Mouse (Mus musculus): ENCODE results near the gene Mettl24. TPM values are rescaled to one million over a fixed set of nuclear protein-coding genes. Genes with fewer than 3 reads are reported as not detected.

The Mettl24 gene
- total and polyA plus RNA-seq, 3 experiments, result not detected

- no peak for DNase-seq (ENCODE audit: low read depth, low spot score)
- Histone ChIP-seq H3K27ac (ENCODE audit: control insufficient read depth, low read depth, low read length) (no peak overlapping the region), H3K9me3 (replicated peaks; ENCODE audit: insufficient read depth, low read length) (no peaks in the 10 kb centered on the region), H3K9ac (ENCODE audit: control insufficient read depth, low read depth, low read length, poor library complexity, severe bottlenecking) (no peak overlapping the region), H3K4me1 (ENCODE audit: control insufficient read depth in 1 of 2, insufficient read depth in 2 of 2, low read length in 2 of 2) (no peaks in the 10 kb centered on the region), H3K36me3 (ENCODE audit: control insufficient read depth in 1 of 2, insufficient read depth in 2 of 2, low read length in 2 of 2) (no peaks in the 10 kb centered on the region), H3K79me2 (ENCODE audit: control insufficient read depth, insufficient read depth, low read length, poor library complexity) (no peaks in the 10 kb centered on the region), H3K27me3 (ENCODE audit: control insufficient read depth in 1 of 2, insufficient read depth in 2 of 2, low read length in 2 of 2) (peaks cover 4 to 7% of the 10 kb centered on the region in 2 experiments; a peak in 3 of 4 replicates), H3K4me3 (ENCODE audit: control insufficient read depth in 1 of 2, insufficient read depth in 1 of 2, low read depth in 2 of 2, low read length in 2 of 2) (no peak overlapping the region)
- TF ChIP-seq ELF1 (IDR thresholded peaks at IDR 0.05; ENCODE audit: low read depth, low read length) (no peak), SIN3A (IDR thresholded peaks at IDR 0.05; ENCODE audit: low read length) (no peak), MAX (IDR thresholded peaks at IDR 0.05; ENCODE audit: low read length) (no peak), RAD21 (IDR thresholded peaks at IDR 0.05; ENCODE audit: low read depth, low read length) (no peak), TCF12 (IDR thresholded peaks at IDR 0.05; ENCODE audit: low read depth, low read length) (no peak), CTCF (IDR thresholded peaks at IDR 0.05 in 2 of 3, conservative IDR thresholded peaks at IDR 0.05 in 1 of 3; ENCODE audit: control insufficient read depth in 1 of 3, insufficient read depth in 1 of 3, low read depth in 2 of 3, low read length in 3 of 3, poor library complexity in 1 of 3, severe bottlenecking in 1 of 3) (no peak), NRF1 (IDR thresholded peaks at IDR 0.05; ENCODE audit: insufficient read depth, low read depth, low read length, poor library complexity, severe bottlenecking) (no peak), SMC3 (IDR thresholded peaks at IDR 0.05; ENCODE audit: low read depth, low read length) (no peak), BHLHE40 (IDR thresholded peaks at IDR 0.05; ENCODE audit: borderline replicate concordance, low read depth, low read length) (no peak), POLR2AphosphoS5 (IDR thresholded peaks at IDR 0.05; ENCODE audit: borderline replicate concordance, low read depth, low read length) (no peak), RCOR1 (IDR thresholded peaks at IDR 0.05; ENCODE audit: low read depth, low read length) (no peak), POLR2A (IDR thresholded peaks at IDR 0.05; ENCODE audit: control insufficient read depth in 1 of 2, insufficient read depth in 1 of 2, low read depth in 1 of 2, low read length in 2 of 2, poor library complexity in 1 of 2) (no peak), MXI1 (IDR thresholded peaks at IDR 0.05; ENCODE audit: low read depth, low read length) (no peak)
Measured at GRCm38 (mm10) chr10:40775151-40775550, 92.1 kb downstream of the Mettl24 start.

- DNase-seq (ENCODE audit: low read depth, low spot score), result no peak
- Histone ChIP-seq H3K27me3 (ENCODE audit: control insufficient read depth in 1 of 2, insufficient read depth in 2 of 2, low read length in 2 of 2) (peaks cover 4 to 7% of the 10 kb centered on the region in 2 experiments; a peak in 3 of 4 replicates), H3K4me3 (ENCODE audit: control insufficient read depth in 1 of 2, insufficient read depth in 1 of 2, low read depth in 2 of 2, low read length in 2 of 2) (no peak overlapping the region), H3K9me3 (replicated peaks; ENCODE audit: insufficient read depth, low read length) (no peaks in the 10 kb centered on the region), H3K4me1 (ENCODE audit: control insufficient read depth in 1 of 2, insufficient read depth in 2 of 2, low read length in 2 of 2) (no peaks in the 10 kb centered on the region), H3K27ac (ENCODE audit: control insufficient read depth, low read depth, low read length) (no peak overlapping the region), H3K79me2 (ENCODE audit: control insufficient read depth, insufficient read depth, low read length, poor library complexity) (no peaks in the 10 kb centered on the region), H3K9ac (ENCODE audit: control insufficient read depth, low read depth, low read length, poor library complexity, severe bottlenecking) (no peak overlapping the region), H3K36me3 (ENCODE audit: control insufficient read depth in 1 of 2, insufficient read depth in 2 of 2, low read length in 2 of 2) (no peaks in the 10 kb centered on the region)
- TF ChIP-seq POLR2AphosphoS5 (IDR thresholded peaks at IDR 0.05; ENCODE audit: borderline replicate concordance, low read depth, low read length), result no peak
- TF ChIP-seq MYB (IDR thresholded peaks at IDR 0.05; ENCODE audit: low read depth, low read length), result no peak
- no peak for TF ChIP-seq ZKSCAN1 (IDR thresholded peaks at IDR 0.05; ENCODE audit: low read depth, low read length)
- no peak for TF ChIP-seq RAD21 (IDR thresholded peaks at IDR 0.05; ENCODE audit: low read depth, low read length)
- no peak for TF ChIP-seq MAX (IDR thresholded peaks at IDR 0.05; ENCODE audit: low read length)
- no peak for TF ChIP-seq ELF1 (IDR thresholded peaks at IDR 0.05; ENCODE audit: low read depth, low read length)
- no peak for TF ChIP-seq RCOR1 (IDR thresholded peaks at IDR 0.05; ENCODE audit: low read depth, low read length)
- TF ChIP-seq BHLHE40 (IDR thresholded peaks at IDR 0.05; ENCODE audit: borderline replicate concordance, low read depth, low read length), result no peak
- no peak for TF ChIP-seq MEF2A (IDR thresholded peaks at IDR 0.05; ENCODE audit: extremely low read depth, insufficient replicate concordance, low read depth, low read length, poor library complexity, severe bottlenecking)
- TF ChIP-seq E2F4 (IDR thresholded peaks at IDR 0.05; ENCODE audit: borderline replicate concordance, low read depth, low read length), result no peak
- no peak for TF ChIP-seq ZC3H11A (IDR thresholded peaks at IDR 0.05; ENCODE audit: low read depth, low read length)
- no peak for TF ChIP-seq CTCF (IDR thresholded peaks at IDR 0.05 in 2 of 3, conservative IDR thresholded peaks at IDR 0.05 in 1 of 3; ENCODE audit: control insufficient read depth in 1 of 3, insufficient read depth in 1 of 3, low read depth in 2 of 3, low read length in 3 of 3, poor library complexity in 1 of 3, severe bottlenecking in 1 of 3)
Measured at GRCm38 (mm10) chr10:40775655-40776054, 92.6 kb downstream of the Mettl24 start.

Data from MEL (cell line).